Mouse (Mus musculus) hindbrain, embryonic 13.5 days (tissue): Measurements from ENCODE around the gene Fcor. TPM values are rescaled to one million over a fixed set of nuclear protein-coding genes. Genes with fewer than 3 reads are reported as not detected.

ENCODE experiments used
- ATAC-seq: fragments of 200-750 bp; cut with Nextera tagmentation; 2 replicates; pipeline ENCODE4 v1.8.0; 2017; ENCODE audit warnings: moderate TSS enrichment; ENCODE audit not compliant: low FRiP score
- H3K27ac ChIP-seq: fragments of 300-500 bp; sonication (generic); 2 replicates; pipeline ENCODE4 v1.5.1; 2015; ENCODE audit warnings: inconsistent platforms, mild to moderate bottlenecking, moderate library complexity
- H3K27me3 ChIP-seq: fragments of 300-500 bp; sonication (generic); 2 replicates; pipeline ENCODE4 v1.6.1; 2015; ENCODE audit warnings: mild to moderate bottlenecking, inconsistent platforms
- H3K36me3 ChIP-seq: fragments of 300-500 bp; sonication (generic); 2 replicates; pipeline ENCODE4 v1.6.1; 2015; ENCODE audit warnings: mild to moderate bottlenecking, inconsistent platforms
- H3K4me1 ChIP-seq: fragments of 300-500 bp; sonication (generic); replicated peaks from 2 replicates; pipeline ENCODE4 v1.6.1; 2015; ENCODE audit warnings: inconsistent platforms
- H3K4me2 ChIP-seq: fragments of 300-500 bp; sonication (generic); 2 replicates; pipeline ENCODE4 v1.6.1; 2015; ENCODE audit warnings: inconsistent platforms, mild to moderate bottlenecking, moderate library complexity
- H3K4me3 ChIP-seq: fragments of 300-500 bp; sonication (generic); 2 replicates; pipeline ENCODE4 v1.5.1; 2015; ENCODE audit warnings: mild to moderate bottlenecking, inconsistent platforms
- H3K9ac ChIP-seq: fragments of 300-500 bp; sonication (generic); 2 replicates; pipeline ENCODE4 v1.6.1; 2015; ENCODE audit warnings: mild to moderate bottlenecking, inconsistent platforms
- H3K9me3 ChIP-seq: fragments of 300-500 bp; sonication (generic); 2 replicates; pipeline ENCODE4 v1.6.1; 2016; ENCODE audit warnings: inconsistent platforms
- WGBS: fragments of 180-500 bp; shearing (Covaris S2); methylation state at CpG from one replicate; pipeline ENCODE4 v1.1.7; 2015; 5-methylcytosine and 5-hydroxymethylcytosine counted together
- polyA plus RNA-seq: library from polyadenylated mRNA; unstranded; fragments of >200 nt; fragmentation: Nextera tagmentation; extraction: Ambion mirVana; gene quantifications from 2 replicates; pipeline ENCODE4 v1.2.1, GENCODE M21; 2015

Gene Fcor
- polyA plus RNA-seq, 1 experiment from 2014 or later = 14.6 TPM

DNA sequence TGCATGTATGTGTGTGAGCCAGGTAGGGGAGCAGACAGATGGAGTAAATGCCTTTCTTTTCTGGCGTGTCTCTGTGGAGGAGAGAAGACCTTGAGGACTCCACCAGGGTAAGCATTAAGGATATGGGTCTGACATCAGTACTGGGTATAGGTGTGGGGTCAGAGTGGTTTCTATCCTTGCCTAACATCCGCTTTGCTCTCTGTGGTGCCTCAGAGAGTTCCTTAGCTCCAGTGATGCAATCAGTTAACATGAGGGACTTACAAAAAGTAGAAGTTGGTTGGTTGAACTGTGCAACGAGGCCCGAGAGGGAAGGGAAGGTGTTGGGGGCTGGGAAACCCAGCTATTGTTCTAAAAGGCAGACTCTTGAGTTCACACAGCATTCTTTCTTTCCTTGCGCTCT, 7.8 kb downstream of the Fcor start:
- H3K27ac ChIP-seq = no peak overlapping the region
- WGBS = 64% methylated on average over 5 of the region's 5 CpGs
- H3K36me3 ChIP-seq = no peaks in the 10 kb centered on the region
- no peaks in the 10 kb centered on the region for H3K9me3 ChIP-seq
- no peak for ATAC-seq
- H3K4me3 ChIP-seq = no peak overlapping the region
- no peaks in the 10 kb centered on the region for H3K4me1 ChIP-seq
- H3K9ac ChIP-seq = no peak overlapping the region
- H3K4me2 ChIP-seq = no peak overlapping the region
- H3K27me3 ChIP-seq = 0 out of 2 replicates have a peak, but pooled peaks cover 3% of the 10 kb centered on the region

DNA sequence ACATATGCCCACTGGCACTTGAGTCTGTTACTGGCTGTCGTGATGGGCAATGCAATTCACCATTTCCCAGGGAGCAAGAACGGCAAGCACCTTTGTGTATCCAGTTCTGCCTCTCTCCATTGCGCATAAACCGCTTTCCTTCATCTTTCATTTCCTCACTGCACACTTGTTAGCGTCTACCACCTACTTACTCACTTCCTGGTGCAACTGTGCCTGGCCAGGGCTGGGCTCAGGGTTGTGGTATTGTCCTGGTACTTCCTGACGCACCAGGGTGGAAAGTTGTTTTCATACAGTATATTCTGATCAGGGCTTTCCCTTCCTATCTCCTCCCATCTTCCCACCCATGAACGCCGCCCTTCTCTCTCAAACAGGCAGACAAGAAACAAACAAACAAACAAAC, 11.3 kb downstream of the Fcor start:
- Histone ChIP-seq H3K9ac (no peak overlapping the region), H3K9me3 (no peaks in the 10 kb centered on the region), H3K27me3 (0 out of 2 replicates have a peak, but pooled peaks cover 1% of the 10 kb centered on the region), H3K4me1 (peaks cover 8% of the 10 kb centered on the region), H3K36me3 (no peaks in the 10 kb centered on the region), H3K27ac (no peak overlapping the region), H3K4me2 (no peak overlapping the region), H3K4me3 (no peak overlapping the region)
- ATAC-seq = no peak
- WGBS = 88% methylated on average over 8 of the region's 8 CpGs

- H3K4me3 ChIP-seq = no peak overlapping the region
- H3K36me3 ChIP-seq = no peaks in the 10 kb centered on the region
- H3K9me3 ChIP-seq = no peaks in the 10 kb centered on the region
- peak overlapping the region; percentile 22; the same call in 1 of the 2 replicates for H3K4me2 ChIP-seq
- no peaks in the 10 kb centered on the region for H3K27me3 ChIP-seq
- peaks cover 8% of the 10 kb centered on the region for H3K4me1 ChIP-seq
- WGBS = 26% methylated on average over 7 of the region's 7 CpGs
- no peak overlapping the region for H3K27ac ChIP-seq
- peak; percentile 53; the same call in 1 of the 2 replicates for ATAC-seq
- 0 out of 2 replicates have a peak overlapping the region, but pooled peaks have one; percentile 1 for H3K9ac ChIP-seq
Measured at GRCm38 (mm10) chr8:3656725-3657381, 15.3 kb downstream of the Fcor start.

DNA sequence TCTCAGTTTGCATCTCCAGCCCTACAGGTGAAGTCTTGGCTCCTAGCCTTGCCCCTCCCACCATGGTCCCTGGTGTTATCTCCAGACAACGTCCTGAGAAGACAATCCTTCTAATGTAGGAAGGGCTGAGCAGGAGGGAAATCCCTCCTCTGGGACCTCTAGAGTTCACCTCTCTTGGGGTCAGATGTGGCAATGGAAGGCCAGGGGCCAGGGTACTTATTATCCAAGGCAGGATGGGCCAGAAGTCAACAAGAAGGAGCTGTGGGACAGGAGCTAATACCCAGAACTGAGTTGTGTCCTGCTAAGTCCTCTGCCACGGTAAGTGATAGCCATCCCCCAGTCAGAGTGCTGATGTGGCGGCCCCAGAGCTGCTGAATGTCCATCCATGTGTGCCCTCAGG, 16.6 kb downstream of the Fcor start, which contains the start of gene Retn:
Retn (plus strand) TSS at position 245 of the 400 bp plus-strand sequence.
- Histone ChIP-seq H3K4me1 (peaks cover 8% of the 10 kb centered on the region), H3K36me3 (no peaks in the 10 kb centered on the region), H3K9me3 (no peaks in the 10 kb centered on the region), H3K4me3 (no peak within 1 kb of the TSS), H3K9ac (no peak within 1 kb of the TSS), H3K4me2 (no peak within 1 kb of the TSS), H3K27ac (no peak within 1 kb of the TSS), H3K27me3 (no peaks in the 10 kb centered on the region)
- 86% methylated on average over 3 of the region's 3 CpGs for WGBS
- ATAC-seq = no peak

- Histone ChIP-seq H3K4me1 (peaks cover 8% of the 10 kb centered on the region), H3K36me3 (no peaks in the 10 kb centered on the region), H3K4me3 (no peak overlapping the region), H3K9ac (no peak overlapping the region), H3K4me2 (no peak overlapping the region), H3K27me3 (no peaks in the 10 kb centered on the region), H3K9me3 (no peaks in the 10 kb centered on the region), H3K27ac (no peak overlapping the region)
- 72% methylated on average over 11 of the region's 11 CpGs for WGBS
- 0 out of 2 replicates have a peak, but pooled peaks have one; percentile 6 for ATAC-seq
Measured at GRCm38 (mm10) chr8:3654726-3655508, 17.2 kb downstream of the Fcor start.

GRCm38 (mm10) chr8:3652845-3653244, 19.3 kb downstream of the Fcor start:
- H3K4me1 ChIP-seq = peaks cover 8% of the 10 kb centered on the region
- no peaks in the 10 kb centered on the region for H3K9me3 ChIP-seq
- no peak overlapping the region for H3K4me3 ChIP-seq
- H3K27ac ChIP-seq = no peak overlapping the region
- ATAC-seq = no peak
- no peak overlapping the region for H3K9ac ChIP-seq
- no peaks in the 10 kb centered on the region for H3K27me3 ChIP-seq
- no peak overlapping the region for H3K4me2 ChIP-seq
- 73% methylated on average over 3 of the region's 3 CpGs for WGBS
- no peaks in the 10 kb centered on the region for H3K36me3 ChIP-seq

- no peak for ATAC-seq
- Histone ChIP-seq H3K9me3 (no peaks in the 10 kb centered on the region), H3K27me3 (no peaks in the 10 kb centered on the region), H3K36me3 (no peaks in the 10 kb centered on the region), H3K27ac (no peak overlapping the region), H3K4me2 (no peak overlapping the region), H3K4me3 (no peak overlapping the region), H3K4me1 (no peaks in the 10 kb centered on the region), H3K9ac (no peak overlapping the region)
- 36% methylated on average over 1 of the region's 1 CpGs for WGBS
Measured at GRCm38 (mm10) chr8:3648990-3649389, 23.2 kb downstream of the Fcor start.

DNA sequence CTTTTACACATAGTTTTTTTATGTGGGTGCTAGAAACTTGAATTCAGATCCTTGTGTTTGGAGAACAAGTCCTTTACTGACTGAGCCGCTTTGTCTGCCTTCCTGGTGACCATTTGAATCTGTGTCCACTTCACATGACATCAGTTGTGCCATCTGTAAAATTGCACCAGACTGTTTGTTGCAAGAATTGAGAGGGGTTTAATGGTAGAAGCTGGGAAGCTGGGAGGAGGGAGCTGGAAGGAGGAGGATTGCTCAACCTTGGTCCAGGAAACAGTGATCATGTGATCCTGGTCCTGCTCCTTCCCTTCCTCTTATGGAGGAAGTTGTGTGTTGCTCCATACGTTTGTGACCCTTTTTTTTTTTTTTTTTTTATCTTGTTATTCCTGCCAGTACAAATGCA, 23.9 kb downstream of the Fcor start:
- 94% methylated on average over 1 of the region's 2 CpGs for WGBS
- H3K9ac ChIP-seq = no peak overlapping the region

DNA sequence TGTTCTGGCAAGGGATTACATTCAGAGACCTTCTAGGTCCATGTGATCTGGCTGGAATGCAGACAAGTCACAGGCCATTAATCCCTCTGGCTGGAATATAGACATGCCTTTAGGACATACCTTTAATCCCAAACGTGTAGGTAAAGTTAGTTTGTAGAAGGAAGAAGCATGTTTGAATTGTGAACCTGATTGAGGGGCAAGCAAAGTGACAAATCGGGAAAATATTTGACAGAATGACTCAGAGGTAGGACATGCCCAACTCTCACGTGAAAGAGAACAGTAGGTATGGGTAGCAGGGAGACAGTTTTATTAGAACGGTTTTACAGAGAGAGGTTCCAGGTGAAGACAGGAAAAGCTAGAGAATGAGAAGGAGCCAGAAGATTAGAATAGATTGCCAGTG, 24.6 kb downstream of the Fcor start:
- H3K9me3 ChIP-seq = no peaks in the 10 kb centered on the region
- no peak overlapping the region for H3K27ac ChIP-seq
- no peaks in the 10 kb centered on the region for H3K36me3 ChIP-seq
- H3K27me3 ChIP-seq = no peaks in the 10 kb centered on the region
- no peaks in the 10 kb centered on the region for H3K4me1 ChIP-seq
- H3K4me3 ChIP-seq = no peak overlapping the region
- ATAC-seq = no peak
- no peak overlapping the region for H3K9ac ChIP-seq
- 86% methylated on average over 4 of the region's 4 CpGs for WGBS
- no peak overlapping the region for H3K4me2 ChIP-seq

More for the DNA sequence above, 23.9 kb downstream of the Fcor start:
- Histone ChIP-seq H3K27ac (no peak overlapping the region), H3K27me3 (no peaks in the 10 kb centered on the region), H3K4me1 (no peaks in the 10 kb centered on the region), H3K4me3 (no peak overlapping the region), H3K4me2 (no peak overlapping the region), H3K9me3 (no peaks in the 10 kb centered on the region), H3K36me3 (no peaks in the 10 kb centered on the region)
- no peak for ATAC-seq

DNA sequence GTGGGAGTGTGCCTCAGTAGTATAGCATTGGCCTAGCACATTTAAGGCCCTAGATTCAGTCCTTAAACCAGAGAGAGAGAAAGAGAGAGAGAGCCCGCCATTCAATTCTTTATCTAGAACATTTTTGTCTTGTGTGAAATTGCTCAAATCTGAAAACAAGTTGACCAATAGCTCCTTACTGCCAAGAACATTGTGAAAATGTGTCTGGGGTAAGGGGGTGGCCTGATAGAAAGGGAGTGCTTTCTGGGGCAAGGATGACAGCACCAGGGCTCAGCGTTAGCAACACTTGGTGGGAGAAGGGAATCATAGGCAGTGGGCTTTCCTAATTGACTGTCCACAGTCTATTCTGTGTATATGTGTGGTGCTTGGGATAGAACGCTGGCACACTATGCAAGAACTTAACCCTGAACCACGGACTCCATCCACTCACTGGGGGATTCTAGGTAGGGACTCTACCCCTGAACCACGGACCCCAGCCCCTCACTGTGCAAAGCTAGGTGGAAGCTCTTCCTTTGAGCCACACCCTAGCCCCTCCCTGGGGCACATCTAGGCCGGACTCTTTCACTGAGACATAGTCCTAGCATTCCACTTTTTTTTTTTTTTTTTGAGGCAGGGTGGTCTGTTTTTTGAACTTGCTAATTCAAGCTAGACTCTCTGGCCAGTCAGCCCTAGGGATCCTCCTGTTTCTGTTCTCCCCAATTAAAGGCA, 25.2 kb downstream of the Fcor start:
- Histone ChIP-seq H3K4me3 (no peak overlapping the region), H3K4me2 (no peak overlapping the region), H3K4me1 (no peaks in the 10 kb centered on the region), H3K9me3 (no peaks in the 10 kb centered on the region), H3K27ac (no peak overlapping the region), H3K27me3 (no peaks in the 10 kb centered on the region), H3K36me3 (no peaks in the 10 kb centered on the region), H3K9ac (no peak overlapping the region)
- ATAC-seq = no peak
- WGBS = 85% methylated on average over 6 of the region's 6 CpGs

DNA sequence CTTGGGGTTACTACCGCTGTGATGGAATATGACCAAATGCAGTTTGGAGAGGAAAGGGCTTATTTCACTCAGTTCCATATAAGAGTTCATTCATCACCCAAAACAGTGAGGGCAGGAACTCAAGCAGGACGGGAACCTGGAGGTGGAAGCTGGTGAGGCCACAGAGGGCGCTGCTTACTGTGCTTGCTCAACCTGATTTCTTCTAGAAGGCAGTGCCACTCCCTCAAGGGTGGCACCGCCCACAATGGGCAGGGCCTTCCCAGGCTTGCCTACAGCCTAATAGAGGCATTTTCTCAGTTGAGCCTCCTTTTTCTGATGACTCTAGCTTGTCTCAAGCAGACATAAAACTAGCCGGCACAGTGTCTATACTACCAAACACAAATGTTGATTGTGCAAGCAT, 26.4 kb downstream of the Fcor start:
- H3K27ac ChIP-seq = no peak overlapping the region
- no peak overlapping the region for H3K4me3 ChIP-seq
- H3K9ac ChIP-seq = no peak overlapping the region
- no peaks in the 10 kb centered on the region for H3K4me1 ChIP-seq
- no peak overlapping the region for H3K4me2 ChIP-seq
- no peaks in the 10 kb centered on the region for H3K36me3 ChIP-seq
- 21% methylated on average over 5 of the region's 5 CpGs for WGBS
- no peak for ATAC-seq
- H3K27me3 ChIP-seq = no peaks in the 10 kb centered on the region
- H3K9me3 ChIP-seq = no peaks in the 10 kb centered on the region

GRCm38 (mm10) chr8:3631478-3631875, 40.7 kb downstream of the Fcor start:
- Histone ChIP-seq H3K4me3 (peak overlapping the region; percentile 48), H3K9ac (peak overlapping the region; percentile 68), H3K9me3 (no peaks in the 10 kb centered on the region), H3K27ac (no peak overlapping the region), H3K4me2 (peak overlapping the region; percentile 72), H3K27me3 (peaks cover 13% of the 10 kb centered on the region), H3K36me3 (no peaks in the 10 kb centered on the region; the same call in 1 of the 2 replicates), H3K4me1 (peaks cover 12% of the 10 kb centered on the region)
- ATAC-seq = 0 out of 2 replicates have a peak, but pooled peaks have one; percentile 21
- WGBS = 20% methylated on average over 8 of the region's 8 CpGs
